Mouse (Mus musculus): ENCODE measurements at regions not wholly inside any gene's neighbourhood (a gene's known extent, or its start where the extent isn't known, plus 50 kb on each side); places are given as distances from the start of the nearest gene placed in this dataset.
"Not testable (repeated sequence)": the region's sequence is repeated elsewhere in the genome, so short reads cannot be mapped to it uniquely, and the experiment has no call there.

GRCm38 (mm10) chr4:49958275-49958674 is 112.7 kb upstream of the Grin3a start:
- no peak for DNase-seq
- intact Hi-C loops (cut with DNase I; ENCODE audit: low total_unique reads), result no loop called here

DNA sequence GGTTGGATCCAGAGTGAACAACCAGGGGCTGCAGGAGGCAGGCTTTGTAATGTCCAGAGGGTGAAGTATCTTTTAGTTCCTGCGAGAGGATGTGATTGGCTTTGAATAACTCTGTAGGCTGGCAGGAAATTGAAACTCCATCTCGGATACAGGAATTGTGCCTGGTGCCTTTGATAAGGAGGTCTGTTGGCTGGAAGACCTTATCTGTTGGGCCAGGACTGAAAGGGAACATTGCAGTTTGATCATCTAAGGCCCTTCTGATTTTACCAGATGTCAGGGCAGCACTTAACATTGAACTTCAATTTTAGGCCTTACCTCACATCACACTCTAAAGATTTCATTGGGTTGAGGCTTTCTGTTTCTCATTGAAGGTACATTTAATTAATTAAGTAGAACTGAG is 111.3 kb upstream of the Grin3a start:
- intact Hi-C loops (cut with DNase I; ENCODE audit: low total_unique reads), result no loop called here
- no peak for DNase-seq

- no peak for DNase-seq
- intact Hi-C loops (cut with DNase I; ENCODE audit: low total_unique reads), result no loop called here
Measured at GRCm38 (mm10) chr4:49946306-49946705, 100.8 kb upstream of the Grin3a start.

- intact Hi-C loops (cut with DNase I; ENCODE audit: low total_unique reads), result no loop called here
- no peak for DNase-seq
Measured at GRCm38 (mm10) chr4:49937471-49937870, 91.9 kb upstream of the Grin3a start.

DNA sequence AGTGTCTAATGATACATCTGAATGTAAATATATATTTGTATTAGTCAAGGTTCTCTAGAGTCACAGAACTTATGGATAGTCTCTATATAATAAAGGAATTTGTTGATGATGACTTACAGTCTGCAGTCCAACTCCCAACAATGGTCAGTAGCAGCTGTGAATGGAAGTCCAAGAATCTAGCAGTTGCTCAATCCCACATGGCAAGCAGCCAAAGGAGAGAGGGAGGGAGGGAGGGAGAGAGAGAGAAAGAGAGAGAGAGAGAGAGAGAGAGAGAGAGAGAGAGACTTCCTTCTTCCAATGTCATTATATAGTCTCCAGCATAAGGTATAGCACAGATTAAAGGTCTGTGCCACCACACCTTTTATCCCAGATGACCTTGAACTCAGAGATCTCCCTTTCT is 84.1 kb upstream of the Grin3a start:
- DNase-seq, result not testable (repeated sequence)

GRCm38 (mm10) chr4:49927045-49927444 is 81.5 kb upstream of the Grin3a start:
- intact Hi-C loops (cut with DNase I; ENCODE audit: low total_unique reads), result no loop called here
- no peak for DNase-seq

More for the DNA sequence above, 84.1 kb upstream of the Grin3a start:
- intact Hi-C loops (cut with DNase I; ENCODE audit: low total_unique reads), result not testable (repeated sequence)

- DNase-seq, result no peak
- intact Hi-C loops (cut with DNase I; ENCODE audit: low total_unique reads), result no loop called here
Measured at GRCm38 (mm10) chr4:49914221-49914620, 68.7 kb upstream of the Grin3a start.

DNA sequence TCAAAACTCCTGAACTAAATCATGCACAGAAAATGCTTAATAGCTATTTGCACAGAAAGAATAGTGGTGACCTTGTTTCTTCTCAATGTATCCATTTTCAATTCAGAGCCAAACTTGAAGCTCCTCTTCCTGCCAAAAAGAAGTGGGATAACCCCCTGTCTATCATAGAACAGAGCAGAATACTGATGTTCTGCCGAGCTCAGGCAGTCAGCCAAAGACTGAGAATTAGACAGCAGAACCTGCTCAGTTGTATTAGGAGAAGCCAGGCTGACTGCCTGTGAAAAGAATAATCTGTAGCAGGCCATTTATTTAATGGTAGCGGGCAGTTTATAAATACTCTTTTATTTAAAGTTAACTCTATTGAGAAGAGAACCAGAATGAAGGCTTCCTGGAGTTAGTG is 68.1 kb upstream of the Grin3a start:
- intact Hi-C loops (cut with DNase I; ENCODE audit: low total_unique reads), result no loop called here

More for the DNA sequence above, 68.1 kb upstream of the Grin3a start:
- DNase-seq, result peak; percentile 47
